Mouse (Mus musculus) kidney, adult 2 months (tissue): ENCODE measurements around the gene Gm28048.

Experiments
- CTCF ChIP-seq: fragments of 200-500 bp; conservative IDR thresholded peaks from 2 replicates; pipeline ENCODE4 v1.5.1; 2011; ENCODE audit warnings: low read depth, mild to moderate bottlenecking, control low read depth, low read length, moderate library complexity, mixed read lengths; ENCODE audit not compliant: insufficient read depth, insufficient read length
- POLR2A ChIP-seq: fragments of 200-500 bp; IDR thresholded peaks from one replicate; pipeline ENCODE4 v1.6.1; 2011; ENCODE audit warnings: low read depth, low read length, control low read depth

GRCm38 (mm10) chr11:22863581-22863980 lies 118.3 kb downstream of the Gm28048 start:
- TF ChIP-seq CTCF (no peak), POLR2A (no peak)
